Comparison of ENCODE assay signal across 8 mouse cellular contexts in genomic region chr2:162930516-162931122, GRCm38 (mm10). TPM values are rescaled to one million over a fixed set of nuclear protein-coding genes. Genes with fewer than 3 reads are reported as not detected.
DNase-seq lines count a peak whose midpoint lies in the region; ATAC-seq and TF ChIP-seq lines count a peak whose summit lies in the region.

No protein-coding gene starts in this region.

- peak overlapping the region; percentile 86 for H3K4me2 ChIP-seq in heart, embryonic 14.5 days (ENCODE audit: low read length)
- peak overlapping the region; percentile 79 for H3K4me2 ChIP-seq in forebrain, embryonic 15.5 days (replicated peaks)
- peak overlapping the region; percentile 96 for H3K4me2 ChIP-seq in liver, embryonic 15.5 days

- ATAC-seq in heart, embryonic 14.5 days (ENCODE audit: insufficient number of reproducible peaks, insufficient read depth, low FRiP score, low read depth): no peak
- ATAC-seq in forebrain, embryonic 15.5 days (replicated peaks): peak; percentile 58
- ATAC-seq in liver, embryonic 15.5 days (ENCODE audit: insufficient read depth): no peak

- no peaks in the 10 kb centered on the region for H3K9me3 ChIP-seq in heart, embryonic 14.5 days (ENCODE audit: control insufficient read depth, low read length)
- H3K9me3 ChIP-seq in ES-E14 (ENCODE audit: control insufficient read depth, insufficient read depth, low read depth, low read length): no peaks in the 10 kb centered on the region
- no peaks in the 10 kb centered on the region for H3K9me3 ChIP-seq in forebrain, embryonic 15.5 days
- no peaks in the 10 kb centered on the region for H3K9me3 ChIP-seq in liver, embryonic 15.5 days (replicated peaks)

- in situ Hi-C loops in ES-E14 (cut with MboI; ENCODE audit: low sequenced_read_pairs in 2 of 2, unreplicated experiment in 2 of 2): no loop called here

- WGBS in heart, embryonic 14.5 days: under 1% methylated on average over 18 of the region's 18 CpGs
- WGBS in forebrain, embryonic 15.5 days: under 1% methylated on average over 18 of the region's 18 CpGs
- 2% methylated on average over 18 of the region's 18 CpGs for WGBS in liver, embryonic 15.5 days (ENCODE audit: insufficient replicate concordance)

- peaks cover 3 to 12% of the 10 kb centered on the region in 2 experiments for H3K4me1 ChIP-seq in heart, embryonic 14.5 days (ENCODE audit: control insufficient read depth in 2 of 2, insufficient read depth in 2 of 2, low read length in 2 of 2)
- H3K4me1 ChIP-seq in ES-E14 (ENCODE audit: control insufficient read depth in 2 of 2, insufficient read depth in 2 of 2, low read length in 2 of 2, poor library complexity in 1 of 2): peaks cover 0 to 14% of the 10 kb centered on the region in 2 experiments; a peak in 2 of 4 replicates
- peaks cover 20% of the 10 kb centered on the region for H3K4me1 ChIP-seq in forebrain, embryonic 15.5 days
- H3K4me1 ChIP-seq in liver, embryonic 15.5 days (replicated peaks): peaks cover 39% of the 10 kb centered on the region

- 0 out of 2 replicates have a peak, but pooled peaks cover 6% of the 10 kb centered on the region for H3K27me3 ChIP-seq in heart, embryonic 14.5 days (ENCODE audit: control insufficient read depth, insufficient read depth, low read length)
- H3K27me3 ChIP-seq in forebrain, embryonic 15.5 days: no peaks in the 10 kb centered on the region
- H3K27me3 ChIP-seq in liver, embryonic 15.5 days: peaks cover 5% of the 10 kb centered on the region; the same call in 1 of the 2 replicates

- peak overlapping the region; percentile 73 to 99 for H3K4me3 ChIP-seq in heart, embryonic 14.5 days (ENCODE audit: control insufficient read depth in 1 of 2, insufficient read depth in 1 of 2, low read depth in 1 of 2, low read length in 2 of 2)
- peak overlapping the region; percentile 98 to 99 for H3K4me3 ChIP-seq in ES-E14 (ENCODE audit: insufficient read depth in 1 of 2, low read depth in 1 of 2, low read length in 2 of 2, poor library complexity in 1 of 2, severe bottlenecking in 1 of 2)
- peak overlapping the region; percentile 98 for H3K4me3 ChIP-seq in forebrain, embryonic 15.5 days
- peak overlapping the region; percentile 100 for H3K4me3 ChIP-seq in liver, embryonic 15.5 days (replicated peaks)

- no peak for DNase-seq in heart, postnatal 4 days
- no peak for DNase-seq in ES-E14 (ENCODE audit: low read depth, low spot score)
- peak; percentile 42 for DNase-seq in thymus, postnatal 25 days
- no peak for DNase-seq in layer of hippocampus, adult 9-10 months (ENCODE audit: low spot score)
- DNase-seq in left cerebral cortex, adult 9 months (ENCODE audit: low spot score in 2 of 2): no peak

- H3K27ac ChIP-seq in heart, embryonic 14.5 days (replicated peaks in 1 of 2; ENCODE audit: control insufficient read depth in 1 of 2, insufficient read depth in 1 of 2, low read depth in 2 of 2, low read length in 2 of 2): peak overlapping the region; percentile 98
- peak overlapping the region; percentile 94 for H3K27ac ChIP-seq in ES-E14 (ENCODE audit: insufficient read depth, low read depth, low read length, poor library complexity, severe bottlenecking)
- H3K27ac ChIP-seq in forebrain, embryonic 15.5 days (replicated peaks): peak overlapping the region; percentile 98
- H3K27ac ChIP-seq in liver, embryonic 15.5 days (replicated peaks): peak overlapping the region; percentile 95

- H3K36me3 ChIP-seq in heart, embryonic 14.5 days (ENCODE audit: control insufficient read depth, insufficient read depth, low read length): peaks cover 31% of the 10 kb centered on the region
- H3K36me3 ChIP-seq in ES-E14 (ENCODE audit: control insufficient read depth, insufficient read depth, low read length, poor library complexity, severe bottlenecking): peaks cover 19% of the 10 kb centered on the region
- peaks cover 28% of the 10 kb centered on the region for H3K36me3 ChIP-seq in forebrain, embryonic 15.5 days
- peaks cover 31% of the 10 kb centered on the region for H3K36me3 ChIP-seq in liver, embryonic 15.5 days (replicated peaks)

- H3K9ac ChIP-seq in heart, embryonic 14.5 days (ENCODE audit: low read length): peak overlapping the region; percentile 100
- H3K9ac ChIP-seq in ES-E14 (ENCODE audit: insufficient read depth, low read depth, low read length, poor library complexity, severe bottlenecking): peak overlapping the region; percentile 100
- peak overlapping the region; percentile 100 for H3K9ac ChIP-seq in forebrain, embryonic 15.5 days (replicated peaks)
- H3K9ac ChIP-seq in liver, embryonic 15.5 days: peak overlapping the region; percentile 100

TF ChIP-seq in ES-E14, 5 proteins besides CTCF, POLR2A, EP300 and RAD21:
- TF ChIP-seq ZNF384 (IDR thresholded peaks at IDR 0.05; ENCODE audit: low read depth, low read length) (no peak), CHD2 (IDR thresholded peaks at IDR 0.05; ENCODE audit: low read depth, low read length) (no peak), HCFC1 (IDR thresholded peaks at IDR 0.05; ENCODE audit: borderline replicate concordance, insufficient read depth, low read length) (no peak), MAFK (IDR thresholded peaks at IDR 0.05; ENCODE audit: insufficient read depth, low read depth, low read length) (no peak), ZC3H11A (IDR thresholded peaks at IDR 0.05; ENCODE audit: borderline replicate concordance, low read depth, low read length) (no peak)
TF ChIP-seq in ES-E14: peak in this region for 0.

RNA-seq across cellular contexts. Expression of gene Srsf6, which starts 0.7 kb away (rescaled TPM):
- 111 and 124 TPM in 2 replicates for polyA plus RNA-seq in heart, embryonic 14.5 days (2014; fragmentation: Nextera tagmentation; extraction: Ambion mirVana)
- 100 to 1,000 TPM; 175 to 176 TPM for total RNA-seq in heart, postnatal 4 days (2021)
- total RNA-seq in ES-E14 (2012; rRNA removed): 183 and 207 TPM in 2 replicates
- 172 and 180 TPM in 2 replicates for polyA plus RNA-seq in forebrain, embryonic 15.5 days (2015; fragmentation: Nextera tagmentation; extraction: Ambion mirVana)
- polyA plus RNA-seq in liver, embryonic 15.5 days (2015; fragmentation: Nextera tagmentation; extraction: Ambion mirVana): 88.3 and 95.6 TPM in 2 replicates

RNA-seq across cellular contexts. Expression of gene L3mbtl1, which starts 12.7 kb away (rescaled TPM):
- 0.24 TPM in 1 of 2 replicates, not detected in the other for polyA plus RNA-seq in heart, embryonic 14.5 days (2014; fragmentation: Nextera tagmentation; extraction: Ambion mirVana)
- not detected for total RNA-seq in heart, postnatal 4 days (2021)
- total RNA-seq in ES-E14 (2012; rRNA removed): 1.1 and 2.4 TPM in 2 replicates
- polyA plus RNA-seq in forebrain, embryonic 15.5 days (2015; fragmentation: Nextera tagmentation; extraction: Ambion mirVana): 0.86 and 1.3 TPM in 2 replicates
- polyA plus RNA-seq in liver, embryonic 15.5 days (2015; fragmentation: Nextera tagmentation; extraction: Ambion mirVana): 0.02 and 0.06 TPM in 2 replicates

RNA-seq across cellular contexts. Expression of gene Sgk2, which starts 56.5 kb away (rescaled TPM):
- polyA plus RNA-seq in heart, embryonic 14.5 days (2014; fragmentation: Nextera tagmentation; extraction: Ambion mirVana): not detected in 2 replicates
- not detected for total RNA-seq in heart, postnatal 4 days (2021)
- 1.8 and 3.0 TPM in 2 replicates for total RNA-seq in ES-E14 (2012; rRNA removed)
- polyA plus RNA-seq in forebrain, embryonic 15.5 days (2015; fragmentation: Nextera tagmentation; extraction: Ambion mirVana): 0.32 TPM in 1 of 2 replicates, not detected in the other
- 5.4 and 5.8 TPM in 2 replicates for polyA plus RNA-seq in liver, embryonic 15.5 days (2015; fragmentation: Nextera tagmentation; extraction: Ambion mirVana)
